Mouse (Mus musculus) brain, embryonic 14.5 days (tissue): ENCODE measurements around the gene Tnik.

Experiments used
- CTCF ChIP-seq: fragments of 200-500 bp; IDR thresholded peaks from 2 replicates; pipeline ENCODE4 v1.5.1; 2012; ENCODE audit warnings: inconsistent platforms, mild to moderate bottlenecking, moderate library complexity, borderline replicate concordance; ENCODE audit not compliant: insufficient read depth, insufficient read length; ENCODE audit errors: extremely low read depth
- POLR2A ChIP-seq: fragments of 200-500 bp; IDR thresholded peaks from 2 replicates; pipeline ENCODE4 v1.6.1; 2012; ENCODE audit warnings: mild to moderate bottlenecking, inconsistent platforms, borderline replicate concordance; ENCODE audit not compliant: poor library complexity, insufficient read depth, insufficient read length, severe bottlenecking; ENCODE audit errors: extremely low read depth

DNA sequence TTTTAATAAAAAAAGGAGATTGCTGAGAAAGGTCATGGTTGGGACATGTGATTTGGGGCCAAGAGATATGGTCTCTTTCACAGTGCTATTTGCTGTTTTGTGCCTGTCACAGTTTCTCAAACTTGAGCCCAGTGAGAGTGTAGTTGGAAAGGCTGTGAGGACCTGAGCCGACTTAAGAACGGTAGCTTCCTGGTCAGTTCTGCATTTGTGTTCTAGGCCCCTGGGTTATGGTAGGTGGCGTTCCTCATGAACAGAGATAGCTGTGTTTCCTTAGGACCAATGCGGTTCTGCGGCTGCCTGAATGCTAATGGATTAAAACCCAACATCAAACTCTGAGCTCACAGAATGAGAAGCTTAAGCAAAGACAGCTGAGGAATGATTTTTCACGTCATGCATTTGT, 98.0 kb downstream of the Tnik start:
- no peak for TF ChIP-seq POLR2A
- no peak for TF ChIP-seq CTCF
